ENCODE assay signal across 8 mouse cellular contexts in the genomic region with DNA sequence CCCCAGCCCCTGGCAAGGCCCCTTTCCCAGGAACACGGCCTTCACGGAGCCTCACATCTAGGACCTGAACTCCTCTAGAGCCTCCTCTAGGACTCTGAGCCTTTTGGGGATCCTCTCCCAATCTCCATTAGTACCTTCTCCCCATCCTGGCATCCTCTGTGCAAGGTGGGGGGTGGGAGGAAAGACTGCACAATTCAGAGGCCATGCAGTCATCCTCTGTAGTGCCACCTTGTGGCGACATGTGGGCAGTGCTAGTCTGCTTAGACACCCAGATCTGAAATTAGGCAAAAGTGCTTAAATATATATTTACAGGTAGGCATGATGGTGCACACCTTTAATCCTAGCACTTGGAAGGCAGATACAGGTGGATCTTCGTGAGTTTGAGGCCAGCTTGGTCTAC. TPM values are rescaled to one million over a fixed set of nuclear protein-coding genes. Genes with fewer than 3 reads are reported as not detected.
DNase-seq lines count a peak whose midpoint lies in the region; ATAC-seq and TF ChIP-seq lines count a peak whose summit lies in the region.

No protein-coding gene starts in this region.

- no peak for ATAC-seq in intestine, embryonic 14.5 days (replicated peaks; ENCODE audit: low FRiP score, low TSS enrichment, low read depth)
- no peak for ATAC-seq in intestine, embryonic 15.5 days
- no peak; the same call in 1 of the 2 replicates for ATAC-seq in forebrain, embryonic 14.5 days
- ATAC-seq in midbrain, embryonic 14.5 days (ENCODE audit: low FRiP score, low TSS enrichment) = 0 out of 2 replicates have a peak, but pooled peaks have one; percentile 40
- ATAC-seq in activated CD4-positive, CD25-positive, alpha-beta regulatory T cell, adult 4 months = no peak

- H3K27ac ChIP-seq in intestine, embryonic 14.5 days (ENCODE audit: low read depth) = no peak overlapping the region
- H3K27ac ChIP-seq in intestine, embryonic 15.5 days = no peak overlapping the region
- H3K27ac ChIP-seq in ES-Bruce4 (ENCODE audit: insufficient read depth, low read length) = no peak overlapping the region
- H3K27ac ChIP-seq in bone marrow macrophage, adult 2 months (ENCODE audit: insufficient read depth, low read depth, low read length) = no peak overlapping the region
- H3K27ac ChIP-seq in forebrain, embryonic 14.5 days (ENCODE audit: low read depth, low read length) = no peak overlapping the region
- no peak overlapping the region for H3K27ac ChIP-seq in midbrain, embryonic 14.5 days (replicated peaks; ENCODE audit: low read depth, low read length)

- 44% methylated on average over 4 of the region's 4 CpGs for WGBS in intestine, embryonic 14.5 days
- 43% methylated on average over 4 of the region's 4 CpGs for WGBS in intestine, embryonic 15.5 days
- 41% methylated on average over 4 of the region's 4 CpGs for WGBS in forebrain, embryonic 14.5 days
- WGBS in midbrain, embryonic 14.5 days = 41% methylated on average over 4 of the region's 4 CpGs

- H3K4me2 ChIP-seq in intestine, embryonic 14.5 days (ENCODE audit: low read length) = no peak overlapping the region
- no peak overlapping the region for H3K4me2 ChIP-seq in intestine, embryonic 15.5 days (replicated peaks)
- no peak overlapping the region for H3K4me2 ChIP-seq in forebrain, embryonic 14.5 days (ENCODE audit: low read length)
- H3K4me2 ChIP-seq in midbrain, embryonic 14.5 days (ENCODE audit: low read length) = no peak overlapping the region

- H3K9me3 ChIP-seq in intestine, embryonic 14.5 days (ENCODE audit: control insufficient read depth, low read length) = no peaks in the 10 kb centered on the region
- no peaks in the 10 kb centered on the region for H3K9me3 ChIP-seq in intestine, embryonic 15.5 days
- H3K9me3 ChIP-seq in ES-Bruce4 (replicated peaks; ENCODE audit: control insufficient read depth, insufficient read depth, low read length, poor library complexity, severe bottlenecking) = no peaks in the 10 kb centered on the region
- H3K9me3 ChIP-seq in forebrain, embryonic 14.5 days (replicated peaks; ENCODE audit: control insufficient read depth, low read length) = no peaks in the 10 kb centered on the region
- H3K9me3 ChIP-seq in midbrain, embryonic 14.5 days (ENCODE audit: control insufficient read depth, low read length) = no peaks in the 10 kb centered on the region

- H3K4me1 ChIP-seq in intestine, embryonic 14.5 days (replicated peaks; ENCODE audit: control insufficient read depth, insufficient read depth, low read length) = no peaks in the 10 kb centered on the region
- no peaks in the 10 kb centered on the region for H3K4me1 ChIP-seq in intestine, embryonic 15.5 days (replicated peaks)
- H3K4me1 ChIP-seq in ES-Bruce4 (ENCODE audit: control insufficient read depth, insufficient read depth, low read length) = no peaks in the 10 kb centered on the region
- H3K4me1 ChIP-seq in bone marrow macrophage, adult 2 months (ENCODE audit: control insufficient read depth, insufficient read depth, low read length) = no peaks in the 10 kb centered on the region
- peaks cover 10% of the 10 kb centered on the region for H3K4me1 ChIP-seq in forebrain, embryonic 14.5 days (ENCODE audit: control insufficient read depth, insufficient read depth, low read length)
- H3K4me1 ChIP-seq in midbrain, embryonic 14.5 days (ENCODE audit: control insufficient read depth, insufficient read depth, low read length) = peaks cover 14% of the 10 kb centered on the region; the same call in 1 of the 2 replicates

- TF ChIP-seq POLR2A in ES-Bruce4 (IDR thresholded peaks at IDR 0.05; ENCODE audit: insufficient read depth, low read length) = no peak
- TF ChIP-seq POLR2A in bone marrow macrophage, adult 2 months (IDR thresholded peaks at IDR 0.05; ENCODE audit: borderline replicate concordance, low read depth, low read length) = no peak

- TF ChIP-seq CTCF in ES-Bruce4 (IDR thresholded peaks at IDR 0.05; ENCODE audit: low read depth, low read length) = peak; percentile 92
- peak; percentile 87 for TF ChIP-seq CTCF in bone marrow macrophage, adult 2 months (IDR thresholded peaks at IDR 0.05; ENCODE audit: low read depth, low read length)

- H3K4me3 ChIP-seq in intestine, embryonic 14.5 days (ENCODE audit: low read depth, low read length) = no peak overlapping the region
- no peak overlapping the region for H3K4me3 ChIP-seq in intestine, embryonic 15.5 days (replicated peaks)
- no peak overlapping the region for H3K4me3 ChIP-seq in ES-Bruce4 (ENCODE audit: low read depth, low read length)
- no peak overlapping the region for H3K4me3 ChIP-seq in bone marrow macrophage, adult 2 months (ENCODE audit: insufficient read depth, low read length)
- H3K4me3 ChIP-seq in forebrain, embryonic 14.5 days (ENCODE audit: low read depth, low read length) = no peak overlapping the region
- no peak overlapping the region for H3K4me3 ChIP-seq in midbrain, embryonic 14.5 days (replicated peaks; ENCODE audit: low read depth, low read length)

- H3K36me3 ChIP-seq in intestine, embryonic 14.5 days (ENCODE audit: control insufficient read depth, insufficient read depth, low read length) = no peaks in the 10 kb centered on the region
- H3K36me3 ChIP-seq in intestine, embryonic 15.5 days = no peaks in the 10 kb centered on the region
- no peaks in the 10 kb centered on the region for H3K36me3 ChIP-seq in ES-Bruce4 (ENCODE audit: control insufficient read depth, insufficient read depth, low read length, poor library complexity, severe bottlenecking)
- no peaks in the 10 kb centered on the region for H3K36me3 ChIP-seq in forebrain, embryonic 14.5 days (ENCODE audit: control insufficient read depth, insufficient read depth, low read length)
- no peaks in the 10 kb centered on the region for H3K36me3 ChIP-seq in midbrain, embryonic 14.5 days (ENCODE audit: control insufficient read depth, insufficient read depth, low read length)

- H3K27me3 ChIP-seq in intestine, embryonic 14.5 days (replicated peaks; ENCODE audit: control insufficient read depth, insufficient read depth, low read length) = peaks cover 10% of the 10 kb centered on the region
- H3K27me3 ChIP-seq in intestine, embryonic 15.5 days (replicated peaks) = peaks cover 20% of the 10 kb centered on the region
- no peaks in the 10 kb centered on the region for H3K27me3 ChIP-seq in ES-Bruce4 (ENCODE audit: control insufficient read depth, insufficient read depth, low read length, poor library complexity, severe bottlenecking)
- H3K27me3 ChIP-seq in forebrain, embryonic 14.5 days (replicated peaks; ENCODE audit: control insufficient read depth, insufficient read depth, low read length) = no peaks in the 10 kb centered on the region
- H3K27me3 ChIP-seq in midbrain, embryonic 14.5 days (ENCODE audit: control insufficient read depth, insufficient read depth, low read length) = no peaks in the 10 kb centered on the region

- TF ChIP-seq EP300 in ES-Bruce4 (IDR thresholded peaks at IDR 0.05; ENCODE audit: insufficient read depth, low read depth, low read length) = no peak

- DNase-seq in intestine, embryonic 14.5 days (ENCODE audit: low spot score) = peak; percentile 71
- peak; percentile 72 for DNase-seq in forebrain, embryonic 14.5 days (ENCODE audit: low spot score)
- DNase-seq in left cerebral cortex, adult 11 months (ENCODE audit: low spot score) = peak; percentile 51
- peak; percentile 82 for DNase-seq in midbrain, embryonic 14.5 days

- no peak overlapping the region for H3K9ac ChIP-seq in intestine, embryonic 14.5 days (ENCODE audit: low read length)
- H3K9ac ChIP-seq in intestine, embryonic 15.5 days = no peak overlapping the region
- H3K9ac ChIP-seq in ES-Bruce4 (ENCODE audit: low read depth, poor library complexity, severe bottlenecking) = no peak overlapping the region
- no peak overlapping the region for H3K9ac ChIP-seq in forebrain, embryonic 14.5 days (ENCODE audit: low read length)
- H3K9ac ChIP-seq in midbrain, embryonic 14.5 days (replicated peaks; ENCODE audit: low read length) = no peak overlapping the region

RNA-seq across cellular contexts. Expression of gene Bhlhe23, which starts 15.0 kb away (rescaled TPM):
- polyA plus RNA-seq in intestine, embryonic 14.5 days (2014; fragmentation: Nextera tagmentation; extraction: Ambion mirVana) = not detected in 2 replicates
- polyA plus RNA-seq in intestine, embryonic 15.5 days (2015; fragmentation: Nextera tagmentation; extraction: Ambion mirVana) = not detected in 2 replicates
- polyA plus RNA-seq in ES-Bruce4 (2011; ENCODE audit: insufficient read depth, insufficient read length, low read depth, missing spikeins) = not detected in 2 replicates
- not detected in 2 replicates for polyA plus RNA-seq in bone marrow macrophage, adult 2 months (2012; ENCODE audit: insufficient read depth, insufficient read length, missing spikeins)
- polyA plus RNA-seq in forebrain, embryonic 14.5 days (2014; fragmentation: Nextera tagmentation; extraction: Ambion mirVana) = 0.85 and 1.1 TPM in 2 replicates
- 20.1 and 21.3 TPM in 2 replicates for polyA plus RNA-seq in midbrain, embryonic 14.5 days (2014; fragmentation: Nextera tagmentation; extraction: Ambion mirVana)
- polyA plus RNA-seq in activated CD4-positive, CD25-positive, alpha-beta regulatory T cell, adult 4 months (2017; shearing (Covaris generic)) = not detected
